Mouse (Mus musculus): ENCODE results near the gene Btnl1.

Btnl1 gene

GRCm38 (mm10) chr17:34376847-34377246 lies at the start of gene Btnl1:
Gene Btnl1, plus strand, starts transcription at chr17:34377132.
- CTCF ChIA-PET, result interaction anchor here in 2 of 4 experiments (0.6 to 1.6 kb wide), 5 partner anchors 35 to 407 kb away, joined by 3 to 5 read pairs (median 4); no protein-coding TSS in a partner anchor

GRCm38 (mm10) chr17:34329807-34330206 lies 47.1 kb upstream of the Btnl1 start:
- ChIA-PET POLR2A (no interaction called here), CTCF (no interaction called here)

More at GRCm38 (mm10) chr17:34376847-34377246, at the start of gene Btnl1:
- POLR2A ChIA-PET, result interaction anchor here in 1 of 4 experiments (1.0 kb wide), 1 partner anchor 1623 kb away, joined by 4 read pairs; no protein-coding TSS in a partner anchor

GRCm38 (mm10) chr17:34331200-34331599 lies 45.7 kb upstream of the Btnl1 start:
- CTCF ChIA-PET, result no interaction called here
- POLR2A ChIA-PET, result no interaction called here

GRCm38 (mm10) chr17:34340619-34341402 lies 36.1 kb upstream of the Btnl1 start:
- POLR2A ChIA-PET, result interaction anchor here in 2 of 4 experiments (0.9 to 1.0 kb wide), 2 partner anchors 20 to 615 kb away, joined by 3 read pairs; no protein-coding TSS in a partner anchor

GRCm38 (mm10) chr17:34344882-34345281 lies 32.0 kb upstream of the Btnl1 start:
- POLR2A ChIA-PET, result no interaction called here
- CTCF ChIA-PET, result no interaction called here

More at GRCm38 (mm10) chr17:34340619-34341402, 36.1 kb upstream of the Btnl1 start:
- CTCF ChIA-PET, result interaction anchor here (0.6 to 2.5 kb wide), 10 partner anchors 8 to 556 kb away, joined by 3 to 8 read pairs (median 4); no protein-coding TSS in a partner anchor

- ChIA-PET POLR2A (no interaction called here), CTCF (no interaction called here)
Observed at GRCm38 (mm10) chr17:34345486-34345885, 31.4 kb upstream of the Btnl1 start.

GRCm38 (mm10) chr17:34346041-34346440 lies 30.9 kb upstream of the Btnl1 start:
- POLR2A ChIA-PET, result no interaction called here
- CTCF ChIA-PET, result interaction anchor here in 1 of 4 experiments (1.0 kb wide), 1 partner anchor 95 kb away, joined by 5 read pairs; no protein-coding TSS in a partner anchor

- CTCF ChIA-PET, result interaction anchor here (0.5 to 2.7 kb wide), 8 partner anchors 9 to 98 kb away, joined by 3 to 24 read pairs (median 4); no protein-coding TSS in a partner anchor
- POLR2A ChIA-PET, result interaction anchor here in 1 of 4 experiments (1.0 to 1.4 kb wide), 2 partner anchors 52 to 86 kb away, joined by 3 read pairs; no protein-coding TSS in a partner anchor
Observed at GRCm38 (mm10) chr17:34347606-34348308, 29.2 kb upstream of the Btnl1 start.

GRCm38 (mm10) chr17:34349429-34349828 lies 27.5 kb upstream of the Btnl1 start:
- POLR2A ChIA-PET, result interaction anchor here in 2 of 4 experiments (0.6 to 1.1 kb wide), 5 partner anchors 11 to 280 kb away, joined by 3 to 4 read pairs (median 3); partner anchors contain the start of genes H2-DMa (in 1 of the 2) and Prrt1 (in 1 of the 2)
- CTCF ChIA-PET, result interaction anchor here (0.6 to 3.1 kb wide), 46 partner anchors 9 to 776 kb away, joined by 3 to 55 read pairs (median 4); partner anchors contain the start of genes BC051142 (in 2 of the 4) and H2-Eb1 (in 1 of the 4)

- ChIA-PET CTCF (interaction anchor here in 1 of 4 experiments (0.6 kb wide), 1 partner anchor 101 kb away, joined by 13 read pairs; no protein-coding TSS in a partner anchor), POLR2A (no interaction called here)
Observed at GRCm38 (mm10) chr17:34354539-34354938, 22.4 kb upstream of the Btnl1 start, which contains the start of gene Btnl2. Gene Btnl2, plus strand, starts transcription at chr17:34354822.

- POLR2A ChIA-PET, result interaction anchor here in 1 of 4 experiments (1.9 kb wide), 1 partner anchor 11 kb away, joined by 7 read pairs; no protein-coding TSS in a partner anchor
- CTCF ChIA-PET, result interaction anchor here in 2 of 4 experiments (0.6 to 1.2 kb wide), 2 partner anchors 101 to 104 kb away, joined by 3 to 13 read pairs; no protein-coding TSS in a partner anchor
Observed at GRCm38 (mm10) chr17:34354940-34355339, 22.0 kb upstream of the Btnl1 start.

GRCm38 (mm10) chr17:34362954-34363546 lies 13.9 kb upstream of the Btnl1 start:
- ChIA-PET CTCF (interaction anchor here in 1 of 4 experiments (0.6 kb wide), 1 partner anchor 158 kb away, joined by 3 read pairs; no protein-coding TSS in a partner anchor), POLR2A (no interaction called here)

- POLR2A ChIA-PET, result no interaction called here
- CTCF ChIA-PET, result no interaction called here
Observed at GRCm38 (mm10) chr17:34363676-34364310, 13.1 kb upstream of the Btnl1 start.

GRCm38 (mm10) chr17:34365031-34365430 lies 11.9 kb upstream of the Btnl1 start:
- ChIA-PET POLR2A (interaction anchor here in 1 of 4 experiments (1.4 kb wide), 1 partner anchor 9 kb away, joined by 7 read pairs; no protein-coding TSS in a partner anchor), CTCF (no interaction called here)

GRCm38 (mm10) chr17:34370563-34370962 lies 6.4 kb upstream of the Btnl1 start:
- ChIA-PET CTCF (interaction anchor here in 3 of 4 experiments (0.5 to 1.2 kb wide), 4 partner anchors 12 to 582 kb away, joined by 3 read pairs; no protein-coding TSS in a partner anchor), POLR2A (interaction anchor here in 1 of 4 experiments (0.5 kb wide), 1 partner anchor 249 kb away, joined by 3 read pairs; no protein-coding TSS in a partner anchor)

- ChIA-PET POLR2A (no interaction called here), CTCF (no interaction called here)
Observed at GRCm38 (mm10) chr17:34373055-34373709, 3.8 kb upstream of the Btnl1 start.

- ChIA-PET POLR2A (interaction anchor here in 2 of 4 experiments (0.5 to 1.0 kb wide), 2 partner anchors 462 to 1624 kb away, joined by 4 read pairs; no protein-coding TSS in a partner anchor), CTCF (interaction anchor here in 2 of 4 experiments (0.6 to 1.6 kb wide), 4 partner anchors 34 to 590 kb away, joined by 3 to 7 read pairs (median 4); no protein-coding TSS in a partner anchor)
Observed at GRCm38 (mm10) chr17:34377450-34378209, 698 bp downstream of the Btnl1 start.
